Mouse (Mus musculus) liver, embryonic 14.5 days (tissue): ENCODE measurements at regions not wholly inside any gene's neighbourhood (a gene's known extent, or its start where the extent isn't known, plus 50 kb on each side); places are given as distances from the start of the nearest gene placed in this dataset.

Experiments
- CTCF ChIP-seq: IDR thresholded peaks from 2 replicates; pipeline ENCODE4 v1.5.1; 2016; ENCODE audit warnings: antibody characterized with exemption, low read depth, control low read depth
- EP300 ChIP-seq: IDR thresholded peaks from 2 replicates; pipeline ENCODE4 v1.6.1; 2016; ENCODE audit warnings: antibody characterized with exemption, low read depth

DNA sequence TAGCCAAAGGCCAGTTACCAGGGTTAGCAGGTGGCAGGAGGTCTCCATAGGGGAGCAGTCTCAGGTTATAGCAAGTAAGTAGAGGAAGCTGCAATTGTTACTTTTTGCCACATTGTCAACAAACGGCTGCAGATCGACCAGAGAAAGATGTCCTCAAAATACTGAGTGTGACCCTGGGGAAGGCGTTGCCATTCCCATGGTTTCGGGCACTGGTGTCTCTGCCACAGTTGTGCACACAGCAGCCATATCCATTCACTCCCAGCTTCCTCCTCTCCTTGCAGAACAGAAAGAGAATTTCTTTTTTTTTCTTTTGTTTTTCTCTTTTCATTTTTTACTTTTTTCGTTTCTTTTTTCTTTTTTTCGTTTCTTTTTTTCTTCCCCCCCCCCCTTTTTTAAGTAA is 73.4 kb upstream of the Mark1 start:
- TF ChIP-seq CTCF, result no peak
- TF ChIP-seq EP300, result no peak
